Mouse (Mus musculus) testis, adult 2 months (tissue): Measurements from ENCODE around the gene Svip. TPM values are rescaled to one million over a fixed set of nuclear protein-coding genes. Genes with fewer than 3 reads are reported as not detected.

ENCODE experiments used
- H3K27ac ChIP-seq: fragments of 200-500 bp; 2 replicates; pipeline ENCODE4 v1.5.1; 2012; ENCODE audit warnings: low read depth, low read length; ENCODE audit not compliant: control insufficient read depth, insufficient read depth
- H3K27me3 ChIP-seq: fragments of 200-500 bp; 2 replicates; pipeline ENCODE4 v1.6.1; 2012; ENCODE audit warnings: mild to moderate bottlenecking, low read length, moderate library complexity; ENCODE audit not compliant: control insufficient read depth, insufficient read depth
- H3K36me3 ChIP-seq: fragments of 200-500 bp; 2 replicates; pipeline ENCODE4 v1.6.1; 2012; ENCODE audit warnings: mild to moderate bottlenecking, low read length; ENCODE audit not compliant: control insufficient read depth, insufficient read depth
- H3K4me1 ChIP-seq: fragments of 200-500 bp; 2 replicates; pipeline ENCODE4 v1.6.1; 2012; ENCODE audit warnings: low read length; ENCODE audit not compliant: control insufficient read depth, insufficient read depth
- H3K4me3 ChIP-seq: fragments of 200-500 bp; 2 replicates; pipeline ENCODE4 v1.5.1; 2012; ENCODE audit warnings: low read depth, mild to moderate bottlenecking, low read length, moderate library complexity, mixed read lengths; ENCODE audit not compliant: control insufficient read depth
- CTCF ChIP-seq: fragments of 200-500 bp; IDR thresholded peaks from 2 replicates; pipeline ENCODE4 v1.5.1; 2012; ENCODE audit warnings: low read depth, mild to moderate bottlenecking, inconsistent platforms, low read length, moderate library complexity; ENCODE audit not compliant: control insufficient read depth, insufficient read depth, insufficient replicate concordance
- POLR2A ChIP-seq: fragments of 200-500 bp; IDR thresholded peaks from 2 replicates; pipeline ENCODE4 v1.6.1; 2012; ENCODE audit warnings: low read depth, mild to moderate bottlenecking, inconsistent platforms, low read length, moderate library complexity; ENCODE audit not compliant: control insufficient read depth
- polyA plus RNA-seq: library from polyadenylated mRNA; depleted of rRNA; stranded (reverse); fragments of >200 nt; gene quantifications from 2 replicates; pipeline ENCODE4 v1.2.3, GENCODE M21; 2012

Gene Svip
- polyA plus RNA-seq, 1 experiment, result 262 TPM

DNA sequence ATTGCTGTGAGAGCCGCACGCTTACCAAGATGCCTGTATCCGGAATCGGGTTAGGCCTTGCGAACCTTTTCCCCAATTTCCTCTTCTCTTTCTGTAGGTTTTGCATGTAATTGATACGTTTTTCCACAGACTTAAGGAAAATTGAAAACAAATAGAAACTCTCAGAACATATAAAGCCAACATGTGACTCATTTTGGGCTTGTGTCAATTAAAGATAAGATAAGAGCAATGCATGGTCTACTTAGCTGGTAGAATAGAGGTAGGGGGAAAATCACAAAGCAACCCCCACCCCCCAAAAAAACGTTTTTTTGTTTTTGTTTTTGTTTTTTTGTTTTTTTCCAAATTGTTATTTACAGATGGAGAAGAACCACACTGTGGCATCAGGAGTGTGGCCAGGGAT, 7.6 kb upstream of the Svip start:
- no peak for TF ChIP-seq POLR2A
- no peak for TF ChIP-seq CTCF
- H3K4me3 ChIP-seq, result no peak overlapping the region
- H3K4me1 ChIP-seq, result no peaks in the 10 kb centered on the region
- no peaks in the 10 kb centered on the region for H3K36me3 ChIP-seq
- no peak overlapping the region for H3K27ac ChIP-seq
- no peaks in the 10 kb centered on the region for H3K27me3 ChIP-seq

DNA sequence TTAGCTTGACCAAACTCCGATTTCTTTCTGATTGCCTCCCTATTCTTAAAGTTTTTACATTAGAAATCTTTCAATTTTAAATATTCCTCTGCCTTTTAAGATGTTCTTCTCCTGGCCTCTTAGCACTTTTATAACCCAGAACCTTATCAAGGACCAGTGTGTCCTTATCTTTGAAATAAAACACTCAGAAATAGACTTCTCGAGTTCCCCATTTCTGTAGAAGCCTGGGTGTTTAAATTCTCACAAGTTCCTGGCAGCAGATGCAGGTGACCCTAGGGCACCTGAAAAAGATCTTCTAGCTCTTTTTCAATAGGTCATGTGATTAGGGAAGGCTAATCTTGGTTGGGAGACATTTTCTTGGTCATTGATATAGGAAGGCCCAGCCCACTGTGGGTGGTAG, 1.3 kb upstream of the Svip start:
- no peak overlapping the region for H3K27ac ChIP-seq
- no peak for TF ChIP-seq POLR2A
- no peak overlapping the region for H3K4me3 ChIP-seq
- H3K4me1 ChIP-seq, result peaks cover 4% of the 10 kb centered on the region; the same call in 1 of the 2 replicates
- H3K36me3 ChIP-seq, result no peaks in the 10 kb centered on the region; the same call in 1 of the 2 replicates
- H3K27me3 ChIP-seq, result no peaks in the 10 kb centered on the region

GRCm38 (mm10) chr7:52006296-52006630, 445 bp upstream of the Svip start:
- TF ChIP-seq CTCF (no peak), POLR2A (peak; percentile 37; the same call in 1 of the 2 replicates)
- H3K27ac ChIP-seq, result peak overlapping the region; percentile 71
- H3K36me3 ChIP-seq, result no peaks in the 10 kb centered on the region; the same call in 1 of the 2 replicates
- peaks cover 4% of the 10 kb centered on the region; the same call in 1 of the 2 replicates for H3K4me1 ChIP-seq
- H3K27me3 ChIP-seq, result no peaks in the 10 kb centered on the region
- peak overlapping the region; percentile 91 for H3K4me3 ChIP-seq

GRCm38 (mm10) chr7:51991020-51991419, 14.8 kb downstream of the Svip start:
- Histone ChIP-seq H3K27me3 (no peaks in the 10 kb centered on the region), H3K36me3 (no peaks in the 10 kb centered on the region), H3K27ac (no peak overlapping the region), H3K4me3 (no peak overlapping the region), H3K4me1 (no peaks in the 10 kb centered on the region)
- TF ChIP-seq POLR2A (no peak), CTCF (no peak)

DNA sequence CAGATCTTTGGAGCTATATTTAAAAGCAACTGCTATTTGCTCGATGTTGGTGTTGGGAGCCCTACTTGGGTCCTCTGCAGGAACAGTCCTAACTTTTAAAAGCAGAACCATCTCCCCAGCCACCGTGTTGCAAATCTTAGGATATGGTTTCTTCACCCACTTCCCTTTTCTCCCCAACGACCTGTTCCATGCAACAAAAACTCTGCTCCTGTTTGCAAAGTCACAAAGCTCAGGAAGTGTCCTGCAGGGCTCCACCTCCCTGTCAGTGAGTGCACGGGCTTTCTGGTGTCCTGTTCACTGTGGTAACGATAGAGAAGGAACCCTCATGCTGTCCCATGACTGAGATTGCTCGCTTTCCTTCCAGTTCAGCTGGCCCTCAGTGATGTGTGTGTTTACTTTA, 18.9 kb downstream of the Svip start:
- Histone ChIP-seq H3K27me3 (no peaks in the 10 kb centered on the region), H3K36me3 (no peaks in the 10 kb centered on the region), H3K27ac (no peak overlapping the region), H3K4me3 (no peak overlapping the region), H3K4me1 (no peaks in the 10 kb centered on the region)
- TF ChIP-seq POLR2A (no peak), CTCF (no peak)

- no peaks in the 10 kb centered on the region for H3K4me1 ChIP-seq
- no peak overlapping the region for H3K27ac ChIP-seq
- H3K27me3 ChIP-seq, result no peaks in the 10 kb centered on the region
- no peaks in the 10 kb centered on the region for H3K36me3 ChIP-seq
- TF ChIP-seq POLR2A, result no peak
- no peak overlapping the region for H3K4me3 ChIP-seq
Measured at GRCm38 (mm10) chr7:51985763-51986162, 20.1 kb downstream of the Svip start.

GRCm38 (mm10) chr7:51982303-51982702, 23.5 kb downstream of the Svip start:
- Histone ChIP-seq H3K36me3 (no peaks in the 10 kb centered on the region), H3K4me1 (no peaks in the 10 kb centered on the region), H3K27me3 (no peaks in the 10 kb centered on the region), H3K27ac (no peak overlapping the region), H3K4me3 (no peak overlapping the region)
- TF ChIP-seq CTCF (no peak), POLR2A (no peak)

GRCm38 (mm10) chr7:51979271-51979670, 26.5 kb downstream of the Svip start:
- Histone ChIP-seq H3K36me3 (no peaks in the 10 kb centered on the region), H3K27ac (no peak overlapping the region), H3K4me1 (no peaks in the 10 kb centered on the region), H3K4me3 (no peak overlapping the region), H3K27me3 (no peaks in the 10 kb centered on the region)
- TF ChIP-seq CTCF (no peak), POLR2A (no peak)
